Mouse (Mus musculus): ENCODE data around the gene Stk16. TPM values are rescaled to one million over a fixed set of nuclear protein-coding genes. Genes with fewer than 3 reads are reported as not detected.

The Stk16 gene
- total and polyA plus RNA-seq, 3 experiments, result 72.6 to 114 (median 78.2) TPM

DNA sequence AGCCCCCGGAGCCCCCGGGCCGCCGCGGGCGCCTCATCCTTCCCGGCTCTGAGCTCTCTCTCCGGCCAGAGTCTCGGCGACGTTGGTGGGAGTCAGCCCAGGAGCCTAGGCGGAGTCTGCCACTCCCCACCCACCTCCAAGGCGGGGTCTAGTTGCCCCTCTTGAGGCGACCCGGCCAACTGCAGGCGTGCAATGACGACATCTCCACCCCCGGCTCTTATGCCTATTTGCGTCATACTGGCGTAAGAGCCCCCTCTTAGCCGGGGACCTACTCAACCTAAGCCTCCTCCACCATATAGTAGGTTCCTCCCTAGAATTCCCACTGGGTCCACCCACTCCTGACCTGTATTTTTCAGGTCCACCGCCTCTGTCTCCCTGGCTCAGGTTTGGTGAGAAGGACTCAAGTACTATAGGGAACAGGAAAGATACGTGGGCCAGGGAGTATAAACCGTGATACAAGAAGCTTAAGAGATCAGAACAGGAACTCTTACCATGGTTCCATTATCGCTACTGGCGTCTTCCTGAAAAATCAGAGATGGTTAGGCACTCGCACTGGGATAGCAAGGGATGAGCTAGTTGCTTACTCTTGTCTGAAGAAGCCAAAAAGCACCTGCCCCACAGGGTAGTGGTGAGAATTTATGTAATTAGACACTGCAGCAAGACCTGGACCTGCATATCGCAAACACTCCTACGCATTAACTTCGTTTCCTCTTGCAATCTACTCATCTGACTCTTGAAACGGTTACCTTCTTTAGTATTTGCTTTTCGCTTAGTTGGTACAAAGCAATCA lies 53.6 kb downstream of the Stk16 start, which contains the start of gene Ptprn:
TSS of gene Ptprn (minus strand) at position 412 of the 790 bp plus-strand sequence.
- Histone ChIP-seq H3K36me3 (replicated peaks) (no peaks in the 10 kb centered on the region), H3K4me3 (ENCODE audit: low read depth, low read length) (no peak within 1 kb of the TSS), H3K9me3 (replicated peaks) (no peaks in the 10 kb centered on the region), H3K4me1 (ENCODE audit: insufficient read depth, low read depth, low read length) (peaks cover 3% of the 10 kb centered on the region; the same call in 1 of the 2 replicates), H3K27me3 (ENCODE audit: insufficient read depth, low read length) (peaks cover 21% of the 10 kb centered on the region)
- DNase-seq (ENCODE audit: low spot score), result no peak
- TF ChIP-seq GATA1 (IDR thresholded peaks at IDR 0.05; ENCODE audit: borderline replicate concordance, low read length) (no peak), GATA2 (IDR thresholded peaks at IDR 0.05; ENCODE audit: borderline replicate concordance, low read depth, low read length) (no peak)
- no peak for ATAC-seq (ENCODE audit: extremely low read depth, insufficient number of reproducible peaks, low FRiP score, poor library complexity, severe bottlenecking)

Other genes with a start within 250 kb of the Stk16 start
- gene Nhej1, start 85.6 kb upstream of the Stk16 start, total RNA-seq (2014; fragmentation: Nextera tagmentation), result 2.5 and 5.1 TPM in 2 replicates
- gene Nhej1, start 85.6 kb upstream of the Stk16 start, total RNA-seq (2017), result 12.3 and 12.4 TPM in 2 replicates
- 0.40 and 0.47 TPM in 2 replicates for gene Nhej1, start 85.6 kb upstream of the Stk16 start, polyA plus RNA-seq (2012)
- 0.83 and 1.5 TPM in 2 replicates for gene Slc23a3, start 76.9 kb upstream of the Stk16 start, total RNA-seq (2014; fragmentation: Nextera tagmentation)
- 0.22 and 0.29 TPM in 2 replicates for gene Slc23a3, start 76.9 kb upstream of the Stk16 start, total RNA-seq (2017)
- gene Slc23a3, start 76.9 kb upstream of the Stk16 start, polyA plus RNA-seq (2012), result 0.03 TPM in 1 of 2 replicates, not detected in the other
- gene Cnppd1, start 68.1 kb upstream of the Stk16 start, total RNA-seq (2014; fragmentation: Nextera tagmentation), result 77.3 and 93.4 TPM in 2 replicates
- gene Cnppd1, start 68.1 kb upstream of the Stk16 start, total RNA-seq (2017), result 140 and 143 TPM in 2 replicates
- gene Cnppd1, start 68.1 kb upstream of the Stk16 start, polyA plus RNA-seq (2012), result 83.2 and 105 TPM in 2 replicates
- 85.7 and 93.8 TPM in 2 replicates for gene Retreg2, start 68.1 kb upstream of the Stk16 start, total RNA-seq (2014; fragmentation: Nextera tagmentation)
- 111 and 120 TPM in 2 replicates for gene Retreg2, start 68.1 kb upstream of the Stk16 start, total RNA-seq (2017)
- gene Retreg2, start 68.1 kb upstream of the Stk16 start, polyA plus RNA-seq (2012), result 101 and 112 TPM in 2 replicates
- gene Zfand2b, start 42.2 kb upstream of the Stk16 start, total RNA-seq (2014; fragmentation: Nextera tagmentation), result 45.8 and 58.0 TPM in 2 replicates
- gene Zfand2b, start 42.2 kb upstream of the Stk16 start, total RNA-seq (2017), result 47.7 and 53.7 TPM in 2 replicates
- 21.0 and 24.2 TPM in 2 replicates for gene Zfand2b, start 42.2 kb upstream of the Stk16 start, polyA plus RNA-seq (2012)
- gene Abcb6, start 30.4 kb upstream of the Stk16 start, total RNA-seq (2014; fragmentation: Nextera tagmentation), result 19.5 and 132 TPM in 2 replicates
- 25.0 and 28.1 TPM in 2 replicates for gene Abcb6, start 30.4 kb upstream of the Stk16 start, total RNA-seq (2017)
- gene Abcb6, start 30.4 kb upstream of the Stk16 start, polyA plus RNA-seq (2012), result 5.4 and 9.5 TPM in 2 replicates
- gene Ankzf1, start 18.7 kb upstream of the Stk16 start, total RNA-seq (2014; fragmentation: Nextera tagmentation), result 47.5 and 50.4 TPM in 2 replicates
- gene Ankzf1, start 18.7 kb upstream of the Stk16 start, total RNA-seq (2017), result 57.4 and 69.3 TPM in 2 replicates
- gene Ankzf1, start 18.7 kb upstream of the Stk16 start, polyA plus RNA-seq (2012), result 17.0 and 22.9 TPM in 2 replicates
- 40.0 and 46.2 TPM in 2 replicates for gene Atg9a, start 18.6 kb upstream of the Stk16 start, total RNA-seq (2014; fragmentation: Nextera tagmentation)
- gene Atg9a, start 18.6 kb upstream of the Stk16 start, total RNA-seq (2017), result 16.2 and 16.3 TPM in 2 replicates
- 34.2 and 47.5 TPM in 2 replicates for gene Atg9a, start 18.6 kb upstream of the Stk16 start, polyA plus RNA-seq (2012)
- 10.1 and 19.2 TPM in 2 replicates for gene Glb1l, start within 50 bp of the Stk16 start, total RNA-seq (2014; fragmentation: Nextera tagmentation)
- 11.0 and 12.5 TPM in 2 replicates for gene Glb1l, start within 50 bp of the Stk16 start, total RNA-seq (2017)
- 0.29 and 0.83 TPM in 2 replicates for gene Glb1l, start within 50 bp of the Stk16 start, polyA plus RNA-seq (2012)
- 201 and 287 TPM in 2 replicates for gene Tuba4a, start 9.0 kb downstream of the Stk16 start, total RNA-seq (2014; fragmentation: Nextera tagmentation)
- 156 and 175 TPM in 2 replicates for gene Tuba4a, start 9.0 kb downstream of the Stk16 start, total RNA-seq (2017)
- 38.6 and 61.0 TPM in 2 replicates for gene Tuba4a, start 9.0 kb downstream of the Stk16 start, polyA plus RNA-seq (2012)
- gene A630095N17Rik, start 21.3 kb downstream of the Stk16 start, total RNA-seq (2014; fragmentation: Nextera tagmentation), result not detected in 2 replicates
- gene A630095N17Rik, start 21.3 kb downstream of the Stk16 start, total RNA-seq (2017), result not detected in 2 replicates
- not detected in 2 replicates for gene A630095N17Rik, start 21.3 kb downstream of the Stk16 start, polyA plus RNA-seq (2012)
- 15.4 and 63.3 TPM in 2 replicates for gene Dnajb2, start 25.6 kb downstream of the Stk16 start, total RNA-seq (2014; fragmentation: Nextera tagmentation)
- 13.9 and 15.6 TPM in 2 replicates for gene Dnajb2, start 25.6 kb downstream of the Stk16 start, total RNA-seq (2017)
- gene Dnajb2, start 25.6 kb downstream of the Stk16 start, polyA plus RNA-seq (2012), result 9.1 and 11.1 TPM in 2 replicates
- gene Ptprn, start 53.7 kb downstream of the Stk16 start, total RNA-seq (2014; fragmentation: Nextera tagmentation), result not detected in 2 replicates
- 0.11 TPM in 1 of 2 replicates, not detected in the other for gene Ptprn, start 53.7 kb downstream of the Stk16 start, total RNA-seq (2017)
- 0.03 and 0.08 TPM in 2 replicates for gene Ptprn, start 53.7 kb downstream of the Stk16 start, polyA plus RNA-seq (2012)
- not detected in 2 replicates for gene Resp18, start 67.6 kb downstream of the Stk16 start, total RNA-seq (2014; fragmentation: Nextera tagmentation)
- not detected in 2 replicates for gene Resp18, start 67.6 kb downstream of the Stk16 start, total RNA-seq (2017)
- not detected in 2 replicates for gene Resp18, start 67.6 kb downstream of the Stk16 start, polyA plus RNA-seq (2012)
- 56.3 and 73.7 TPM in 2 replicates for gene Dnpep, start 107.2 kb downstream of the Stk16 start, total RNA-seq (2014; fragmentation: Nextera tagmentation)
- gene Dnpep, start 107.2 kb downstream of the Stk16 start, total RNA-seq (2017), result 38.7 and 47.2 TPM in 2 replicates
- gene Dnpep, start 107.2 kb downstream of the Stk16 start, polyA plus RNA-seq (2012), result 69.4 and 79.0 TPM in 2 replicates
- gene Des, start 149.5 kb downstream of the Stk16 start, total RNA-seq (2014; fragmentation: Nextera tagmentation), result 12.9 and 19.0 TPM in 2 replicates
- gene Des, start 149.5 kb downstream of the Stk16 start, total RNA-seq (2017), result 3.4 and 5.6 TPM in 2 replicates
- 12.7 and 13.8 TPM in 2 replicates for gene Des, start 149.5 kb downstream of the Stk16 start, polyA plus RNA-seq (2012)
- gene Speg, start 164.5 kb downstream of the Stk16 start, total RNA-seq (2014; fragmentation: Nextera tagmentation), result 1.9 and 7.7 TPM in 2 replicates
- gene Speg, start 164.5 kb downstream of the Stk16 start, total RNA-seq (2017), result 1.9 and 2.3 TPM in 2 replicates
- gene Speg, start 164.5 kb downstream of the Stk16 start, polyA plus RNA-seq (2012), result 10.3 and 12.6 TPM in 2 replicates
- 179 and 182 TPM in 2 replicates for gene Gmppa, start 225.1 kb downstream of the Stk16 start, total RNA-seq (2014; fragmentation: Nextera tagmentation)
- 178 and 183 TPM in 2 replicates for gene Gmppa, start 225.1 kb downstream of the Stk16 start, total RNA-seq (2017)
- 328 and 349 TPM in 2 replicates for gene Gmppa, start 225.1 kb downstream of the Stk16 start, polyA plus RNA-seq (2012)
- 1.1 and 2.9 TPM in 2 replicates for gene Asic4, start 239.6 kb downstream of the Stk16 start, total RNA-seq (2014; fragmentation: Nextera tagmentation)
- gene Asic4, start 239.6 kb downstream of the Stk16 start, total RNA-seq (2017), result 1.7 and 2.6 TPM in 2 replicates
- 8.7 and 8.8 TPM in 2 replicates for gene Asic4, start 239.6 kb downstream of the Stk16 start, polyA plus RNA-seq (2012)

Measured in G1E (cell line).